Mouse (Mus musculus): ENCODE data around the gene Baz2a. TPM values are rescaled to one million over a fixed set of nuclear protein-coding genes. Genes with fewer than 3 reads are reported as not detected.

Gene Baz2a
- polyA plus RNA-seq, 1 experiment, result 39.0 TPM

- no peak for DNase-seq (ENCODE audit: low read depth in 1 of 2, low spot score in 2 of 2)
- Histone ChIP-seq H3K27me3 (ENCODE audit: control insufficient read depth, insufficient read depth, low read length) (no peaks in the 10 kb centered on the region), H3K27ac (ENCODE audit: insufficient read depth, low read length) (no peak overlapping the region), H3K36me3 (ENCODE audit: control insufficient read depth, insufficient read depth, low read length) (peaks cover 15% of the 10 kb centered on the region), H3K4me3 (ENCODE audit: extremely low read depth, insufficient read depth, insufficient read length) (no peak overlapping the region), H3K4me1 (ENCODE audit: control insufficient read depth, insufficient read depth, insufficient read length) (no peaks in the 10 kb centered on the region; the same call in 1 of the 2 replicates)
- TF ChIP-seq CTCF (IDR thresholded peaks at IDR 0.05; ENCODE audit: extremely low read depth, insufficient read depth, insufficient read length, insufficient replicate concordance) (no peak), POLR2A (IDR thresholded peaks at IDR 0.05; ENCODE audit: low read depth, low read length) (no peak)
These were observed 40.4 kb downstream of the Baz2a start for GRCm38 (mm10) chr10:128131812-128132211.

DNA sequence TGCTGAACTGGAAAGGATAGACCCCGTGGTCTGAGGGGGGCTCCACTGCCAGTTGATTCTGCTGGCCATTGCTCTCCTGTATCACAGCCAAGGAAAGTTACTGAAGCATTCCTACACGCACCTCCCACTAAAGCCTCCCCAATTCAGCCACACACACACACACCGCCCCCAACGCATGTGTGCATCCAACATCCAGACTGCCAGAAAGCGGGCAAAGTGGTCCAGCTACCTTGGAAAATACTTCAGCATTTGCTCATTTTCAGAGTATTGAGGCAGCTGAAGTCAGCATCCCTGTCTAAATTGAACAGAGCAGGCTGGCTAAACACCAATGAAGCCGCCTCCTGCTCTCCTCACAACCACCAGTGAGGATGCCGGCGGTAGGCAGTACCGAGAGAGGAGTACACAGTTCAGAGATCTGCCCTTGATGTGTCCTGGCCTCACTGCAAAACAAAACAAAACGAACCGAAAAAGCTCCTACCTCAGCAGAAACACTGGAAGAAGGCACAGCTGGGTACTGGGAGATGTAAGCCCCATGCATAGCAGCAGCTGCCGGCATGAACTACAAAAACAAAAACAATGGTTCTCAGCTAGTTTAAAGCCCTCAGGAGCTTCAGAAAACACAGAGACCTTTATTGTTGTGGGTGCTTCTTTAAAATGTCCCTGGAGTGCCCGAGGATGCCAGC, 42.4 kb downstream of the Baz2a start:
- no peak overlapping the region for H3K4me3 ChIP-seq (ENCODE audit: extremely low read depth, insufficient read depth, insufficient read length)
- H3K4me1 ChIP-seq (ENCODE audit: control insufficient read depth, insufficient read depth, insufficient read length), result no peaks in the 10 kb centered on the region; the same call in 1 of the 2 replicates
- H3K36me3 ChIP-seq (ENCODE audit: control insufficient read depth, insufficient read depth, low read length), result peaks cover 5% of the 10 kb centered on the region
- WGBS, result 82% methylated on average over 13 of the region's 13 CpGs
- H3K27ac ChIP-seq (ENCODE audit: insufficient read depth, low read length), result no peak overlapping the region
- H3K27me3 ChIP-seq (ENCODE audit: control insufficient read depth, insufficient read depth, low read length), result no peaks in the 10 kb centered on the region
- DNase-seq (ENCODE audit: low read depth in 1 of 2, low spot score in 2 of 2), result no peak
- TF ChIP-seq CTCF (IDR thresholded peaks at IDR 0.05; ENCODE audit: extremely low read depth, insufficient read depth, insufficient read length, insufficient replicate concordance) (no peak), POLR2A (IDR thresholded peaks at IDR 0.05; ENCODE audit: low read depth, low read length) (no peak)

GRCm38 (mm10) chr10:128135374-128135773, 44.0 kb downstream of the Baz2a start:
- Histone ChIP-seq H3K27me3 (ENCODE audit: control insufficient read depth, insufficient read depth, low read length) (no peaks in the 10 kb centered on the region), H3K36me3 (ENCODE audit: control insufficient read depth, insufficient read depth, low read length) (peaks cover 3% of the 10 kb centered on the region; the same call in 1 of the 2 replicates)

GRCm38 (mm10) chr10:128140236-128140952, 49.0 kb downstream of the Baz2a start:
- TF ChIP-seq POLR2A (IDR thresholded peaks at IDR 0.05; ENCODE audit: low read depth, low read length) (no peak), CTCF (IDR thresholded peaks at IDR 0.05; ENCODE audit: extremely low read depth, insufficient read depth, insufficient read length, insufficient replicate concordance) (peak; percentile 40; the same call in 1 of the 2 replicates)
- 63% methylated on average over 12 of the region's 12 CpGs for WGBS
- peaks cover 6% of the 10 kb centered on the region; the same call in 1 of the 2 replicates for H3K36me3 ChIP-seq (ENCODE audit: control insufficient read depth, insufficient read depth, low read length)
- no peak overlapping the region for H3K4me3 ChIP-seq (ENCODE audit: extremely low read depth, insufficient read depth, insufficient read length)
- H3K27ac ChIP-seq (ENCODE audit: insufficient read depth, low read length), result no peak overlapping the region
- H3K4me1 ChIP-seq (ENCODE audit: control insufficient read depth, insufficient read depth, insufficient read length), result no peaks in the 10 kb centered on the region
- DNase-seq (ENCODE audit: low read depth in 1 of 2, low spot score in 2 of 2), result peak; percentile 39 to 46
- no peaks in the 10 kb centered on the region for H3K27me3 ChIP-seq (ENCODE audit: control insufficient read depth, insufficient read depth, low read length)

More at GRCm38 (mm10) chr10:128135374-128135773, 44.0 kb downstream of the Baz2a start:
- TF ChIP-seq CTCF (IDR thresholded peaks at IDR 0.05; ENCODE audit: extremely low read depth, insufficient read depth, insufficient read length, insufficient replicate concordance), result no peak
- Histone ChIP-seq H3K4me3 (ENCODE audit: extremely low read depth, insufficient read depth, insufficient read length) (no peak overlapping the region), H3K4me1 (ENCODE audit: control insufficient read depth, insufficient read depth, insufficient read length) (no peaks in the 10 kb centered on the region; the same call in 1 of the 2 replicates), H3K27ac (ENCODE audit: insufficient read depth, low read length) (no peak overlapping the region)
- no peak for DNase-seq (ENCODE audit: low read depth in 1 of 2, low spot score in 2 of 2)
- 80% methylated on average over 6 of the region's 6 CpGs for WGBS

DNA sequence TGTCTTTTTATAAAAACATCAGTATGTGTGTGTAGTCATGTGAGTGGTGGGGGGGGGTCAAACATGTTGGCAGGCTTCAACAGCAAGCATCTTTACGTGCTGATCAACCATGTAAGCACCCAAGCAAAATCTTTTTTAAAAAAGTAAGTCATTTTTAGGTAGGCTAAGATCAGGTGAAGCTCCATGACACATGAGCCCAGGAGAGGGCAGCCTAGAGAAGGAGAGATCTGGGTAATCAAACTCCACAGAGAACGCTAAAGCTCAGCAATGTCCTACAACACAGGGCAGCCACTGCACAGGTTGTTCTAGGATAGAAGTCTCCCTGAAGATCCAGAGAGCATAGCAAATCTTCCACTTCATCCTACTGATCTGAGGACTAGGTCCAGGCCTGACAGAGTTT, 50.8 kb downstream of the Baz2a start:
- Histone ChIP-seq H3K36me3 (ENCODE audit: control insufficient read depth, insufficient read depth, low read length) (peaks cover 8% of the 10 kb centered on the region), H3K27ac (ENCODE audit: insufficient read depth, low read length) (no peak overlapping the region), H3K4me1 (ENCODE audit: control insufficient read depth, insufficient read depth, insufficient read length) (no peaks in the 10 kb centered on the region), H3K27me3 (ENCODE audit: control insufficient read depth, insufficient read depth, low read length) (no peaks in the 10 kb centered on the region), H3K4me3 (ENCODE audit: extremely low read depth, insufficient read depth, insufficient read length) (no peak overlapping the region)
- 80% methylated on average over 2 of the region's 2 CpGs for WGBS
- TF ChIP-seq CTCF (IDR thresholded peaks at IDR 0.05; ENCODE audit: extremely low read depth, insufficient read depth, insufficient read length, insufficient replicate concordance) (no peak), POLR2A (IDR thresholded peaks at IDR 0.05; ENCODE audit: low read depth, low read length) (no peak)
- no peak for DNase-seq (ENCODE audit: low read depth in 1 of 2, low spot score in 2 of 2)

GRCm38 (mm10) chr10:128143659-128144058, 52.3 kb downstream of the Baz2a start:
- no peaks in the 10 kb centered on the region for H3K27me3 ChIP-seq (ENCODE audit: control insufficient read depth, insufficient read depth, low read length)
- WGBS, result 80% methylated on average over 4 of the region's 4 CpGs

DNA sequence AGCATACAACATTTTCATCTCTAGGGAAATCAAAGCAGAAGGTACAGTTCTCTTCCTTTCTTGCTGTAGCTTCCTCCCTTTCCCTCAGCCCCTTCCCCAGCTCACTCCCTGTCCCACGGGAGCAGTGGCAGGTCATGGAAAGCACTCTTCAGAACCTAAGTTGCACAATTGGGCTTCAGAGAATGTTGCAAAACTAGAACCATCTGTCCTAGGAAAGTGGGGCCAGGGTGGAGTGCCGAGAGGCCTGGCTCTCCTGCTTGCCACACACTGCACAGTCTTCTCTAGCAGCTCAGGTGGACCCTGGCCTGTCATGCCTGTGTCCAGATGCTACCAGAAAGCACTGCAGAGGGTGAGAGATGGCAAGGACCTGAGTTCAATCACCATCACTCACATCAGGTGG, 53.6 kb downstream of the Baz2a start:
- Histone ChIP-seq H3K4me1 (ENCODE audit: control insufficient read depth, insufficient read depth, insufficient read length) (no peaks in the 10 kb centered on the region), H3K27ac (ENCODE audit: insufficient read depth, low read length) (no peak overlapping the region), H3K27me3 (ENCODE audit: control insufficient read depth, insufficient read depth, low read length) (no peaks in the 10 kb centered on the region), H3K4me3 (ENCODE audit: extremely low read depth, insufficient read depth, insufficient read length) (no peak overlapping the region), H3K36me3 (ENCODE audit: control insufficient read depth, insufficient read depth, low read length) (peaks cover 5% of the 10 kb centered on the region)
- no peak for TF ChIP-seq POLR2A (IDR thresholded peaks at IDR 0.05; ENCODE audit: low read depth, low read length)
- no peak for TF ChIP-seq CTCF (IDR thresholded peaks at IDR 0.05; ENCODE audit: extremely low read depth, insufficient read depth, insufficient read length, insufficient replicate concordance)
- no peak for DNase-seq (ENCODE audit: low read depth in 1 of 2, low spot score in 2 of 2)
- WGBS, result 88% methylated on average over 2 of the region's 2 CpGs

More at GRCm38 (mm10) chr10:128143659-128144058, 52.3 kb downstream of the Baz2a start:
- no peak overlapping the region for H3K4me3 ChIP-seq (ENCODE audit: extremely low read depth, insufficient read depth, insufficient read length)
- no peaks in the 10 kb centered on the region for H3K4me1 ChIP-seq (ENCODE audit: control insufficient read depth, insufficient read depth, insufficient read length)
- H3K27ac ChIP-seq (ENCODE audit: insufficient read depth, low read length), result no peak overlapping the region
- no peak for TF ChIP-seq POLR2A (IDR thresholded peaks at IDR 0.05; ENCODE audit: low read depth, low read length)
- no peak for TF ChIP-seq CTCF (IDR thresholded peaks at IDR 0.05; ENCODE audit: extremely low read depth, insufficient read depth, insufficient read length, insufficient replicate concordance)
- H3K36me3 ChIP-seq (ENCODE audit: control insufficient read depth, insufficient read depth, low read length), result peaks cover 5% of the 10 kb centered on the region
- no peak for DNase-seq (ENCODE audit: low read depth in 1 of 2, low spot score in 2 of 2)
